Mouse (Mus musculus) neural tube, embryonic 15.5 days (tissue): Measurements from ENCODE around the gene Ndufb4. TPM values are rescaled to one million over a fixed set of nuclear protein-coding genes. Genes with fewer than 3 reads are reported as not detected.

ENCODE experiments used
- ATAC-seq: fragments of 200-750 bp; cut with Nextera tagmentation; 2 replicates; pipeline ENCODE4 v1.8.0; 2017; ENCODE audit warnings: mild to moderate bottlenecking, moderate TSS enrichment, moderate library complexity; ENCODE audit not compliant: low FRiP score
- H3K27ac ChIP-seq: fragments of 300-500 bp; sonication (generic); replicated peaks from 2 replicates; pipeline ENCODE4 v1.5.1; 2015; ENCODE audit warnings: mild to moderate bottlenecking, inconsistent platforms
- H3K27me3 ChIP-seq: fragments of 300-500 bp; sonication (generic); replicated peaks from 2 replicates; pipeline ENCODE4 v1.6.1; 2015; ENCODE audit warnings: inconsistent platforms
- H3K36me3 ChIP-seq: fragments of 300-500 bp; sonication (generic); 2 replicates; pipeline ENCODE4 v1.6.1; 2015; ENCODE audit warnings: inconsistent platforms
- H3K4me1 ChIP-seq: fragments of 300-500 bp; sonication (generic); 2 replicates; pipeline ENCODE4 v1.6.1; 2015; ENCODE audit warnings: inconsistent platforms
- H3K4me2 ChIP-seq: fragments of 300-500 bp; sonication (generic); 2 replicates; pipeline ENCODE4 v1.6.1; 2015; ENCODE audit warnings: inconsistent platforms, mild to moderate bottlenecking, moderate library complexity
- H3K4me3 ChIP-seq: fragments of 300-500 bp; sonication (generic); replicated peaks from 2 replicates; pipeline ENCODE4 v1.5.1; 2015; ENCODE audit warnings: mild to moderate bottlenecking, inconsistent platforms
- H3K9ac ChIP-seq: fragments of 300-500 bp; sonication (generic); replicated peaks from 2 replicates; pipeline ENCODE4 v1.6.1; 2015; ENCODE audit warnings: mild to moderate bottlenecking, inconsistent platforms
- H3K9me3 ChIP-seq: fragments of 300-500 bp; sonication (generic); replicated peaks from 2 replicates; pipeline ENCODE4 v1.6.1; 2016; ENCODE audit warnings: inconsistent platforms
- WGBS: fragments of 180-500 bp; shearing (Covaris S2); methylation state at CpG from one replicate; pipeline ENCODE4 v1.1.7; 2015; ENCODE audit warnings: mixed read lengths; 5-methylcytosine and 5-hydroxymethylcytosine counted together
- polyA plus RNA-seq: library from polyadenylated mRNA; unstranded; fragments of >200 nt; fragmentation: Nextera tagmentation; extraction: Ambion mirVana; gene quantifications from 2 replicates; pipeline ENCODE4 v1.2.1, GENCODE M21; 2015

Gene Ndufb4
- polyA plus RNA-seq, 1 experiment from 2014 or later: 69.7 TPM

DNA sequence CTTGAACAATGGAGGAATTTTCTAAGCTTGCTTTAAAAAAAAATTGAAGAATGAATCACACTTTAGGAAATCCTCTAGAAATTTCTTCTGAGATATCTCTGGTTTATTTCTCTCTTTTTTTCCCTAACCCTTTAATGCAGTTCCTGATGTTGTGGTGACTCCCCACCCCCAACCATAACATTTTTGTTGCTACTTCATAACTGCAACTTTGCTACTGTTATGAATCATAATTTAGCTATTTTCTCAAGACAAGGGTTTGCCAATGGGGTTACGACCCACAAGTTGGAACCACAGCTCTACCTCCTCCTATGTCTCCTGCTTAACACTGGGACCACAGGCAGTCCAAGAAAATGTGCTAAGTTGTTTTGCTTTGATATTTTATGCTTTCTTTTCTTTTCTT, 50.8 kb downstream of the Ndufb4 start:
- no peak overlapping the region for H3K9ac ChIP-seq
- no peak for ATAC-seq
- no peaks in the 10 kb centered on the region for H3K27me3 ChIP-seq
- H3K4me3 ChIP-seq: no peak overlapping the region
- H3K27ac ChIP-seq: no peak overlapping the region
- H3K4me2 ChIP-seq: no peak overlapping the region
- H3K36me3 ChIP-seq: no peaks in the 10 kb centered on the region
- 0 out of 2 replicates have a peak, but pooled peaks cover 2% of the 10 kb centered on the region for H3K4me1 ChIP-seq
- WGBS: 92% methylated on average over 1 of the region's 1 CpGs
- H3K9me3 ChIP-seq: no peaks in the 10 kb centered on the region

DNA sequence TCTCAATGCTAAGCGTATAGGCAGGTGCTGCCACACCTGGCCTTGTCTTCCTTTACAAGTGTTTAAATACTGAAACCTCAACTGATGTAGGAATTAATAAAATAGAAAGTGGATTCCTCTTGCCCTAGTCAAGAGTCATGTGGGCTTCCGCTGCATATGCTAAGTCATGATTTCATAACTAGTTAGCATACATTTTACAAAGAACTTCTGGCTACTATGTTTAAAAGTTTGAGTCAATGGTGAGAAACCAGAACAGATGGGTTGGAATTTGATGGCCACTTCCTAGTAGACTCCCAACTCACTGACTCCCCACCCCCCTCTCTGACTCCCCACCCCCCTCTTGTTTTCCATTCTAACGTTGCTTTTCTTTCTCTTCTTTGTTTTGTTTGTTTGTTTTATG, 54.9 kb downstream of the Ndufb4 start:
- Histone ChIP-seq H3K27ac (no peak overlapping the region), H3K4me3 (no peak overlapping the region), H3K4me1 (0 out of 2 replicates have a peak, but pooled peaks cover 2% of the 10 kb centered on the region), H3K27me3 (no peaks in the 10 kb centered on the region), H3K9ac (no peak overlapping the region), H3K9me3 (no peaks in the 10 kb centered on the region), H3K4me2 (no peak overlapping the region), H3K36me3 (no peaks in the 10 kb centered on the region)
- WGBS: 76% methylated on average over 3 of the region's 3 CpGs
- ATAC-seq: no peak

GRCm38 (mm10) chr16:37598463-37598862, 55.8 kb downstream of the Ndufb4 start:
- Histone ChIP-seq H3K9ac (no peak overlapping the region), H3K4me1 (no peaks in the 10 kb centered on the region), H3K27me3 (no peaks in the 10 kb centered on the region), H3K36me3 (no peaks in the 10 kb centered on the region), H3K4me3 (no peak overlapping the region), H3K4me2 (no peak overlapping the region), H3K9me3 (no peaks in the 10 kb centered on the region), H3K27ac (no peak overlapping the region)
- 84% methylated on average over 7 of the region's 7 CpGs for WGBS
- no peak for ATAC-seq

DNA sequence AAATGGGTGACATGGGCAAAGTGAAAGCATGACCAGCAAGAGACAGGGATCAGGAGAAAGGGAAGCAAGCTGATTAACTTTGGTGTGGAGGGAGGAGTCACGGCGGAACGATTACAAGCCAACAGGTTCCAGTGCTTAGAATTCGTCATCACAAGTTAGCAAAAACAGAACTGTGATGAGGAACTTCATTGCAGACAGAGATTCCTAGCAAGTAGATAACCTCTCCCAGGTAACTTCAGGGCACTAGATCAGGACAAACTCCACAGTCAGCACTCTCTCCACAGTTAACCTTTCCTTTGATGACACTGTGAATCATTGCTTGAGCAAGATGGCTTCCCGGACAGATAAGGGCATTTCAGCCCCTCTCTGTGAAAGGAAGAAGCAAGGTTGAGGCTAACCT, 56.8 kb downstream of the Ndufb4 start:
- no peaks in the 10 kb centered on the region for H3K4me1 ChIP-seq
- 87% methylated on average over 5 of the region's 5 CpGs for WGBS
- H3K4me3 ChIP-seq: no peak overlapping the region
- ATAC-seq: no peak
- H3K9ac ChIP-seq: no peak overlapping the region
- H3K27ac ChIP-seq: no peak overlapping the region
- no peak overlapping the region for H3K4me2 ChIP-seq
- no peaks in the 10 kb centered on the region for H3K36me3 ChIP-seq
- no peaks in the 10 kb centered on the region for H3K9me3 ChIP-seq
- no peaks in the 10 kb centered on the region for H3K27me3 ChIP-seq

Other genes starting within 250 kb of the Ndufb4 start
- 21.8 and 25.0 TPM in 2 replicates for gene Gtf2e1, start 114.7 kb downstream of the Ndufb4 start, polyA plus RNA-seq
- gene Rabl3, start 114.6 kb downstream of the Ndufb4 start, polyA plus RNA-seq: 16.3 and 16.5 TPM in 2 replicates
- gene Hgd, start 74.3 kb downstream of the Ndufb4 start, polyA plus RNA-seq: 0.23 TPM in 2 replicates
- gene Fstl1, start 122.4 kb upstream of the Ndufb4 start, polyA plus RNA-seq: 123 and 145 TPM in 2 replicates
- gene Gm36028, start 206.7 kb upstream of the Ndufb4 start, polyA plus RNA-seq: 0.15 TPM in 1 of 2 replicates, not detected in the other
- gene Lrrc58, start 213.9 kb upstream of the Ndufb4 start, polyA plus RNA-seq: 45.3 and 46.1 TPM in 2 replicates